Mouse (Mus musculus) lung, adult 2 months (tissue): ENCODE measurements around the gene Gm34653.

Experiments used
- CTCF ChIP-seq: fragments of 200-500 bp; IDR thresholded peaks from 2 replicates; pipeline ENCODE4 v1.5.1; 2011; ENCODE audit warnings: mild to moderate bottlenecking, low read length, control low read depth; ENCODE audit not compliant: insufficient read depth
- POLR2A ChIP-seq: fragments of 200-500 bp; IDR thresholded peaks from 2 replicates; pipeline ENCODE4 v1.6.1; 2011; ENCODE audit warnings: low read depth, mild to moderate bottlenecking, control low read depth, low read length, borderline replicate concordance; ENCODE audit errors: extremely low read depth

DNA sequence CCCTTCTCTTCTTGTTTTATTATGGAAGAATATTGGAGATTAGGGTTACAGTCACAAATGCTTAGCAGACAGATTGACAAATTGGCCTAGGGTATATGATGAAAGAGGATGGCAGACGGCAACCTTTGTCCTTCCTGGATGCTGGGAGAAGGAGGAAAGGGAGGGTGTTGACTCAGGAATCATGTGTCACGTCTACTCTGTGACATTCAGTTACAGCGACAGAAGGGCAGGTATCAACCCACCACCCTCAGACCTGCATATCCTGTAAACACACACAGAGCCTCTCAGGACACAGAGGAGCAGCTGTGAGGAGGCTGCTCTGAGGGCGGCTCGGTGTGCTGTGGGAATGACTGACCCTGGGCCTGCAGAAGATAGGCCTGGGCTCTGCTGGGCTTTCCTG lies 50.4 kb downstream of the Gm34653 start:
- TF ChIP-seq POLR2A = no peak
- TF ChIP-seq CTCF = no peak
